Mouse (Mus musculus) left cerebral cortex, postnatal 36 days (tissue): ENCODE data around the gene Ccdc96. TPM values are rescaled to one million over a fixed set of nuclear protein-coding genes. Genes with fewer than 3 reads are reported as not detected.
A peak's percentile ranks its signal among the peaks of the same experiment; 100 is the strongest.

Source experiments
- DNase-seq, 2 experiments: peaks; one replicate each; pipeline ENCODE4 v3.0.0; 2021 to 2022; ENCODE audit warnings: low spot score in 2 of 2, mixed read lengths in 1 of 2
- intact Hi-C: fragments of 180-260 bp; cut with DNase I; formaldehyde crosslinking; loops from one replicate; pipeline ENCODE4 v1.15.1; 2025
- total RNA-seq, 2 experiments: library from RNA; stranded (reverse); gene quantifications; 2 replicates each; pipeline ENCODE4 v1.2.3; 2021

Ccdc96 gene
- total RNA-seq, 2 experiments from 2014 or later = 1.0 to 1.1 TPM

- no peak for DNase-seq
- intact Hi-C loops = no loop called here
Measured at GRCm38 (mm10) chr5:36515558-36515957, 31.2 kb downstream of the Ccdc96 start.

- no peak for DNase-seq
- intact Hi-C loops = no loop called here
Measured at GRCm38 (mm10) chr5:36517596-36517995, 33.2 kb downstream of the Ccdc96 start.

GRCm38 (mm10) chr5:36519751-36520150 is 35.4 kb downstream of the Ccdc96 start:
- DNase-seq = no peak
- intact Hi-C loops = no loop called here

- no peak for DNase-seq
- intact Hi-C loops = no loop called here
Measured at GRCm38 (mm10) chr5:36522782-36523181, 38.4 kb downstream of the Ccdc96 start.

GRCm38 (mm10) chr5:36523219-36523703 is 38.9 kb downstream of the Ccdc96 start:
- intact Hi-C loops = no loop called here
- DNase-seq = no peak

- DNase-seq = no peak
- intact Hi-C loops = loop anchor here (5.0 kb wide), 1 partner anchor 217 kb away; no protein-coding TSS in a partner anchor
Measured at GRCm38 (mm10) chr5:36525216-36525615, 40.8 kb downstream of the Ccdc96 start.

- intact Hi-C loops = loop anchor here (5.0 kb wide), 1 partner anchor 216 kb away; no protein-coding TSS in a partner anchor
- no peak for DNase-seq
Measured at GRCm38 (mm10) chr5:36526274-36526673, 41.9 kb downstream of the Ccdc96 start.

GRCm38 (mm10) chr5:36526921-36527320 is 42.5 kb downstream of the Ccdc96 start:
- intact Hi-C loops = loop anchor here (5.0 kb wide), 1 partner anchor 215 kb away; no protein-coding TSS in a partner anchor

GRCm38 (mm10) chr5:36529698-36530097 is 45.3 kb downstream of the Ccdc96 start:
- intact Hi-C loops = loop anchor here (1.0 to 5.0 kb wide), 2 partner anchors 53 to 213 kb away; no protein-coding TSS in a partner anchor

More at GRCm38 (mm10) chr5:36526921-36527320, 42.5 kb downstream of the Ccdc96 start:
- DNase-seq = no peak

GRCm38 (mm10) chr5:36530129-36530751 is 45.9 kb downstream of the Ccdc96 start:
- peak; percentile 96 for DNase-seq
- intact Hi-C loops = loop anchor here (1.0 kb wide), 1 partner anchor 52 kb away; no protein-coding TSS in a partner anchor

More at GRCm38 (mm10) chr5:36529698-36530097, 45.3 kb downstream of the Ccdc96 start:
- DNase-seq = no peak

GRCm38 (mm10) chr5:36534455-36535030 is 50.2 kb downstream of the Ccdc96 start:
- intact Hi-C loops = no loop called here
- no peak for DNase-seq

- intact Hi-C loops = no loop called here
- no peak for DNase-seq
Measured at GRCm38 (mm10) chr5:36535438-36536176, 51.2 kb downstream of the Ccdc96 start.

- no peak for DNase-seq
- intact Hi-C loops = no loop called here
Measured at GRCm38 (mm10) chr5:36536424-36536823, 52.0 kb downstream of the Ccdc96 start.

Other genes starting within 250 kb of the Ccdc96 start
- gene Sorcs2, start 86.4 kb upstream of the Ccdc96 start, total RNA-seq = 10 to 100 TPM; 36.6 to 45.0 TPM
- 10 to 100 TPM; 21.1 to 22.9 TPM for gene Grpel1, start 19.6 kb upstream of the Ccdc96 start, total RNA-seq
- 10 to 100 TPM; 27.8 to 28.2 TPM for gene Tada2b, start 303 bp upstream of the Ccdc96 start, total RNA-seq
- gene Tbc1d14, start 108.7 kb downstream of the Ccdc96 start, total RNA-seq = 10 to 100 TPM; 73.1 to 79.2 TPM
- gene D5Ertd579e, start 211.4 kb downstream of the Ccdc96 start, total RNA-seq = 100 to 1,000 TPM in 1 of 2 experiments, 10 to 100 TPM in 1; 90.2 to 105 TPM